Mouse (Mus musculus) limb, embryonic 15.5 days (tissue): ENCODE results near the gene Olfr1427. TPM values are rescaled to one million over a fixed set of nuclear protein-coding genes. Genes with fewer than 3 reads are reported as not detected.
"Not testable (repeated sequence)": the region's sequence is repeated elsewhere in the genome, so short reads cannot be mapped to it uniquely, and the experiment has no call there.

Source experiments
- ATAC-seq: fragments of 200-750 bp; cut with Nextera tagmentation; 2 replicates; pipeline ENCODE4 v1.8.0; 2017; ENCODE audit warnings: low read depth, moderate TSS enrichment; ENCODE audit not compliant: insufficient number of reproducible peaks, low FRiP score, low TSS enrichment
- H3K27ac ChIP-seq: fragments of 300-500 bp; sonication (generic); 2 replicates; pipeline ENCODE4 v1.5.1; 2015; ENCODE audit warnings: moderate library complexity, mild to moderate bottlenecking, inconsistent platforms
- H3K27me3 ChIP-seq: fragments of 300-500 bp; sonication (generic); 2 replicates; pipeline ENCODE4 v1.6.1; 2015; ENCODE audit warnings: inconsistent platforms
- H3K36me3 ChIP-seq: fragments of 300-500 bp; sonication (generic); 2 replicates; pipeline ENCODE4 v1.6.1; 2015; ENCODE audit warnings: inconsistent platforms
- H3K4me1 ChIP-seq: fragments of 300-500 bp; sonication (generic); 2 replicates; pipeline ENCODE4 v1.6.1; 2015; ENCODE audit warnings: inconsistent platforms
- H3K4me2 ChIP-seq: fragments of 300-500 bp; sonication (generic); 2 replicates; pipeline ENCODE4 v1.6.1; 2015; ENCODE audit warnings: mild to moderate bottlenecking, inconsistent platforms
- H3K4me3 ChIP-seq: fragments of 300-500 bp; sonication (generic); 2 replicates; pipeline ENCODE4 v1.5.1; 2015; ENCODE audit warnings: mild to moderate bottlenecking, inconsistent platforms
- H3K9ac ChIP-seq: fragments of 300-500 bp; sonication (generic); 2 replicates; pipeline ENCODE4 v1.6.1; 2015; ENCODE audit warnings: inconsistent platforms
- H3K9me3 ChIP-seq: fragments of 300-500 bp; sonication (generic); 2 replicates; pipeline ENCODE4 v1.6.1; 2016; ENCODE audit warnings: inconsistent platforms
- WGBS: fragments of 180-500 bp; shearing (Covaris S2); methylation state at CpG from one replicate; pipeline ENCODE4 v1.1.7; 2015; 5-methylcytosine and 5-hydroxymethylcytosine counted together
- polyA plus RNA-seq: library from polyadenylated mRNA; unstranded; fragments of >200 nt; fragmentation: Nextera tagmentation; extraction: Ambion mirVana; gene quantifications from 2 replicates; pipeline ENCODE4 v1.2.1, GENCODE M21; 2015

The Olfr1427 gene
- polyA plus RNA-seq, 1 experiment from 2014 or later = not detected

DNA sequence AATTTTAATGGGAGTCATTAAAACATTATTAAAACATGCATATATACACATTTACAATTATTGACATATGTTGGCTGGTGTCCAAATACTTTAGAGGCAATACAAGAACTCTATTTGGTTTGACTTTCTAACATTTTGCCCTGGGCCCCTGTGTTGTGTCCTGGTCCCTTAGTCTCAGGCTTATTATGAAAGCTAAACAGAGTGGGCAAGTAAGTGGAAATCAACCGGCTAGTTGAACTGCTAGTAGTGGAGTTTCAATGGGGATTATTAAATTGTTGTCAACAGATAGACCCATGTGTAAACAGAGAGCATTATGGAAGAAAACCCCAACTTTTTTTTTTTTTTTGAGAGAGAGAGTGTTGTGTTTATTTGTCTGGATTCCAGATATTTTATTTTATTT, 40.6 kb downstream of the Olfr1427 start, which contains the start of gene Olfr1424:
Gene Olfr1424, minus strand, starts transcription at position 101 of the 400 bp plus-strand sequence.
- not testable (repeated sequence) for H3K4me3 ChIP-seq, H3K36me3 ChIP-seq, H3K9me3 ChIP-seq, ATAC-seq, H3K27ac ChIP-seq, H3K4me2 ChIP-seq, H3K9ac ChIP-seq, H3K27me3 ChIP-seq, H3K4me1 ChIP-seq
- WGBS = 65% methylated on average over 1 of the region's 1 CpGs

Other genes with a start within 250 kb of the Olfr1427 start
- not detected in 2 replicates for gene Olfr1418, start 242.3 kb downstream of the Olfr1427 start, polyA plus RNA-seq
- not detected in 2 replicates for gene Olfr1419, start 228.2 kb downstream of the Olfr1427 start, polyA plus RNA-seq
- 0.23 TPM in 1 of 2 replicates, not detected in the other for gene Olfr1420, start 216.8 kb downstream of the Olfr1427 start, polyA plus RNA-seq
- 15.5 and 16.4 TPM in 2 replicates for gene Patl1, start 190.9 kb downstream of the Olfr1427 start, polyA plus RNA-seq
- 4.7 and 5.6 TPM in 2 replicates for gene Osbp, start 137.4 kb downstream of the Olfr1427 start, polyA plus RNA-seq
- gene Olfr1423, start 62.0 kb downstream of the Olfr1427 start, polyA plus RNA-seq = 0.03 TPM in 1 of 2 replicates, not detected in the other
- not detected in 2 replicates for gene Olfr1424, start 40.7 kb downstream of the Olfr1427 start, polyA plus RNA-seq
- not detected in 2 replicates for gene Olfr1425, start 25.6 kb downstream of the Olfr1427 start, polyA plus RNA-seq
- gene Olfr1426, start 11.3 kb downstream of the Olfr1427 start, polyA plus RNA-seq = not detected in 2 replicates
- gene Olfr1428, start 12.6 kb upstream of the Olfr1427 start, polyA plus RNA-seq = not detected in 2 replicates
- gene Olfr76, start 19.9 kb upstream of the Olfr1427 start, polyA plus RNA-seq = not detected in 2 replicates
- not detected in 2 replicates for gene Olfr1555-ps1, start 66.8 kb upstream of the Olfr1427 start, polyA plus RNA-seq
- not detected in 2 replicates for gene Olfr1431, start 97.3 kb upstream of the Olfr1427 start, polyA plus RNA-seq
- gene Olfr1432, start 129.3 kb upstream of the Olfr1427 start, polyA plus RNA-seq = not detected in 2 replicates
- not detected in 2 replicates for gene Olfr262, start 138.3 kb upstream of the Olfr1427 start, polyA plus RNA-seq
- gene Olfr235, start 157.7 kb upstream of the Olfr1427 start, polyA plus RNA-seq = not detected in 2 replicates
- gene Olfr1434, start 176.5 kb upstream of the Olfr1427 start, polyA plus RNA-seq = not detected in 2 replicates
- not detected in 2 replicates for gene Olfr1436, start 195.8 kb upstream of the Olfr1427 start, polyA plus RNA-seq
- gene Olfr1437, start 221.8 kb upstream of the Olfr1427 start, polyA plus RNA-seq = not detected in 2 replicates
- gene Olfr1438-ps1, start 232.6 kb upstream of the Olfr1427 start, polyA plus RNA-seq = not detected in 2 replicates